Comparison of ENCODE assay signal across 8 mouse cellular contexts in the genomic region with DNA sequence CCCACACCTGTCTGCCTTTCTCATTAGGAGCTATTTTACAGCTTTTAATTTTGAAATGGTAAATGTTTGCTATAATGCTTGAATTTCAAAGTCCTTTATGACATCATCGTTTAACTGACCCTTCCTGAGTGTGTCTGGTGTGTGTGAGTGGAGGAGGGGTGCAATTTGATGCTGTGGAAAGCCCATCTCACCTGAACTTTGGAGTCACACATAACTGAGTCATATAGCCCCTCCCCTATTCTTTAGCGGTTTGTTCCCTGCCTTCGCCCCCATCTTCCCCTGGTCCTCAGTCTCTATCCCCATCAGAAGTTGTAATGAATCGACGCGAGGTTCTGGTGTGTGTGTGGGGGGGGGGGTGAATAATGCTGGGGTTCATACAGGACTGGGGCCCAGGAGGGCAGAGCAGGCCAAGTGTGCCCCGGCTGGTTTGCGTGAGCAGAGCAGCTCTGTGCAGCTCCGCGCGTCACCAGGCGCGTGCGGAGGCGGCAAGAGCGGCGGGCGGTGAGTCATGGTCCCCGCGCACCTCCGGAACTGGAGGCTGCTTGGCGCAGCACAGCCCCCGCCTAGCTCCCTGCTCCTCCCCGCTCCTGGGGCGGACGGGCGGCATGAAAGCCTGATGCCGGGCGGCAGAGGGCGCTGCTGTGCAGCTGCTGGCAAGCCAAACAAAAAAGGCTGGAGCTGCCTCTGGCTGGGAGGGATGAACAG.
DNase-seq lines count a peak whose midpoint lies in the region; ATAC-seq lines count a peak whose summit lies in the region.

No protein-coding gene starts in this region.

- DNase-seq in adrenal gland, adult (ENCODE audit: inconsistent age in 2 of 2, low spot score in 1 of 2), result peak; percentile 95 to 96
- DNase-seq in embryo, embryonic 10.5 days (ENCODE audit: low spot score), result peak; percentile 86
- peak; percentile 75 to 84 for DNase-seq in gastrocnemius, postnatal 4 days (ENCODE audit: low spot score in 2 of 2)
- DNase-seq in left cerebral cortex, postnatal 25 days (ENCODE audit: low spot score in 2 of 2), result peak; percentile 81 to 91
- peak; percentile 85 for DNase-seq in midbrain, embryonic 10.5 days (ENCODE audit: low spot score)
- peak; percentile 77 to 81 for DNase-seq in right cerebral cortex, postnatal 36 days (ENCODE audit: low spot score in 2 of 2)
- DNase-seq in urinary bladder, postnatal 4 days (ENCODE audit: low spot score in 2 of 2), result peak; percentile 86 to 89

- H3K4me1 ChIP-seq in intestine, embryonic 16.5 days (ENCODE audit: control insufficient read depth, insufficient read depth, low read length), result no peaks in the 10 kb centered on the region
- H3K4me1 ChIP-seq in midbrain, embryonic 10.5 days, result peaks cover 15% of the 10 kb centered on the region

- H3K4me2 ChIP-seq in intestine, embryonic 16.5 days (ENCODE audit: low read depth, low read length), result peak overlapping the region; percentile 60

- WGBS in intestine, embryonic 16.5 days, result 9% methylated on average over 25 of the region's 30 CpGs
- 14% methylated on average over 30 of the region's 30 CpGs for WGBS in midbrain, embryonic 10.5 days

- peak overlapping the region; percentile 33 for H3K4me3 ChIP-seq in intestine, embryonic 16.5 days (ENCODE audit: low read length)
- peak overlapping the region; percentile 50 for H3K4me3 ChIP-seq in midbrain, embryonic 10.5 days

- H3K9me3 ChIP-seq in intestine, embryonic 16.5 days (ENCODE audit: control insufficient read depth, low read length), result no peaks in the 10 kb centered on the region
- H3K9me3 ChIP-seq in midbrain, embryonic 10.5 days (replicated peaks), result no peaks in the 10 kb centered on the region

- H3K27me3 ChIP-seq in intestine, embryonic 16.5 days (replicated peaks; ENCODE audit: control insufficient read depth, insufficient read depth, low read length), result peaks cover 8% of the 10 kb centered on the region
- peaks cover 96% of the 10 kb centered on the region for H3K27me3 ChIP-seq in midbrain, embryonic 10.5 days (ENCODE audit: low read depth, poor library complexity, severe bottlenecking)

- H3K9ac ChIP-seq in intestine, embryonic 16.5 days (ENCODE audit: low read depth, low read length), result no peak overlapping the region

- peak; percentile 98 for ATAC-seq in intestine, embryonic 16.5 days

- no peak overlapping the region for H3K27ac ChIP-seq in intestine, embryonic 16.5 days (ENCODE audit: low read length)
- H3K27ac ChIP-seq in midbrain, embryonic 10.5 days (replicated peaks), result peak overlapping the region; percentile 83

- H3K36me3 ChIP-seq in intestine, embryonic 16.5 days (ENCODE audit: control insufficient read depth, insufficient read depth, low read length), result no peaks in the 10 kb centered on the region
- no peaks in the 10 kb centered on the region for H3K36me3 ChIP-seq in midbrain, embryonic 10.5 days

- intact Hi-C loops in left cerebral cortex, postnatal 25 days (cut with DNase I), result loop anchor here (1.0 to 10.0 kb wide), 2 partner anchors 113 to 521 kb away; no protein-coding TSS in a partner anchor
